Mouse (Mus musculus) neural tube, embryonic 14.5 days (tissue): ENCODE results near the gene Lrrc66. TPM values are rescaled to one million over a fixed set of nuclear protein-coding genes. Genes with fewer than 3 reads are reported as not detected.

Source experiments
- ATAC-seq: fragments of 200-750 bp; cut with Nextera tagmentation; 2 replicates; pipeline ENCODE4 v1.8.0; 2017; ENCODE audit warnings: low read depth, mild to moderate bottlenecking, moderate TSS enrichment, moderate library complexity
- H3K27ac ChIP-seq: fragments of 300-500 bp; sonication (generic); 2 replicates; pipeline ENCODE4 v1.5.1; 2014; ENCODE audit warnings: low read depth, mild to moderate bottlenecking, control low read depth, low read length, moderate library complexity, mixed read lengths
- H3K27me3 ChIP-seq: fragments of 300-500 bp; sonication (generic); 2 replicates; pipeline ENCODE4 v1.6.1; 2014; ENCODE audit warnings: low read length; ENCODE audit not compliant: control insufficient read depth, insufficient read depth
- H3K36me3 ChIP-seq: fragments of 300-500 bp; sonication (generic); 2 replicates; pipeline ENCODE4 v1.6.1; 2014; ENCODE audit warnings: low read length, mixed read lengths; ENCODE audit not compliant: control insufficient read depth, insufficient read depth
- H3K4me1 ChIP-seq: fragments of 300-500 bp; sonication (generic); 2 replicates; pipeline ENCODE4 v1.6.1; 2014; ENCODE audit warnings: low read length; ENCODE audit not compliant: control insufficient read depth, insufficient read depth
- H3K4me2 ChIP-seq: fragments of 300-500 bp; sonication (generic); 2 replicates; pipeline ENCODE4 v1.6.1; 2014; ENCODE audit warnings: mild to moderate bottlenecking, low read depth, low read length, control low read depth
- H3K4me3 ChIP-seq: fragments of 300-500 bp; sonication (generic); 2 replicates; pipeline ENCODE4 v1.5.1; 2014; ENCODE audit warnings: low read depth, low read length, control low read depth, mixed read lengths
- H3K9ac ChIP-seq: fragments of 300-500 bp; sonication (generic); replicated peaks from 2 replicates; pipeline ENCODE4 v1.6.1; 2014; ENCODE audit warnings: low read depth, mild to moderate bottlenecking, control low read depth, low read length, mixed read lengths
- H3K9me3 ChIP-seq: fragments of 300-500 bp; sonication (generic); 2 replicates; pipeline ENCODE4 v1.6.1; 2016; ENCODE audit warnings: low read length; ENCODE audit not compliant: control insufficient read depth
- WGBS: fragments of 180-500 bp; shearing (Covaris S2); extraction: QIAGEN DNeasy Blood & Tissue Kit; methylation state at CpG from one replicate; pipeline ENCODE4 v1.1.7; 2014; 5-methylcytosine and 5-hydroxymethylcytosine counted together
- polyA plus RNA-seq: library from polyadenylated mRNA; unstranded; fragments of >200 nt; fragmentation: Nextera tagmentation; extraction: Ambion mirVana; gene quantifications from 2 replicates; pipeline ENCODE4 v1.2.1, GENCODE M21; 2014

Gene Lrrc66
- polyA plus RNA-seq, 1 experiment from 2014 or later = not detected

DNA sequence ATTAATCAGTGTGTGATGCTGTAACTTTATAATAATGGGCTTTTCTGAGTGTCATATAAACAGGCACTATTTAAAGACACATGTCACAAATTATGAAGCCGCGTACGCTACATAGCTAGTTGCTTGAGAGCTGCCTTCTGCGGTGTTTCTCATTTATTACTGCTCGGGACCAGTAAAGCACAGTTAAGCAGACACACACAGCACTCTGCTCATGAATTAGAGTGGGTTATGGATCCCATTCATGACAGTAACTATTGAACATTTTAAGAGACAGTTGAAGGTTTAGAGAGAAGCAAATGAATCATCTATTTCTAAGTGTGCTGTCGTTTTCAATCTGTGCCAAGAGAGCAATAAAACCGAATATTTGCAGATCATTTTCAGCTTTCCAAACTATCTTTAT is 5.5 kb downstream of the Lrrc66 start:
- Histone ChIP-seq H3K4me2 (no peak overlapping the region), H3K27me3 (no peaks in the 10 kb centered on the region), H3K27ac (no peak overlapping the region), H3K4me1 (no peaks in the 10 kb centered on the region), H3K9me3 (no peaks in the 10 kb centered on the region), H3K9ac (no peak overlapping the region), H3K36me3 (no peaks in the 10 kb centered on the region), H3K4me3 (no peak overlapping the region)
- WGBS = 60% methylated on average over 7 of the region's 7 CpGs
- peak; percentile 56; the same call in 1 of the 2 replicates for ATAC-seq

DNA sequence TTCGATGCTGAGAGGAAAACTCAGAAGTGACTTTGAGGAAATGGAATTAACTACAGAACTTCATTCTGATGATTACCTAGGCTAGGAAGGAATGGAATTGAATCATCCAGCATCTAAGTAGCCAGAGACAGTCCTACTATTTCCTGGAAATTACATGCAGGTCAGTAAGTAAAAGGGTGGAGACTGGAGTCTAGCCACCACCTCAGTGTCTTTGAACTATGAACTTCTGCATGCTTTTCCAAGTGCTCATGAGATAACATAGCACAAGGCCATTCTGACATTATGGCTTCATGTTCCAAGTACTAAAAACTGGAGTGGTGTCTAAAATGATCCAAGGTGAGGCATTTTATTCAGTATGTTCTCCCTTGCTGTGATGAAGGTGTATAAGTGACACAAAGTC is 6.8 kb downstream of the Lrrc66 start:
- 87% methylated on average over 1 of the region's 1 CpGs for WGBS
- Histone ChIP-seq H3K27me3 (no peaks in the 10 kb centered on the region), H3K4me2 (no peak overlapping the region), H3K9ac (no peak overlapping the region), H3K27ac (no peak overlapping the region), H3K4me1 (no peaks in the 10 kb centered on the region), H3K4me3 (no peak overlapping the region), H3K9me3 (no peaks in the 10 kb centered on the region), H3K36me3 (no peaks in the 10 kb centered on the region)
- no peak for ATAC-seq

DNA sequence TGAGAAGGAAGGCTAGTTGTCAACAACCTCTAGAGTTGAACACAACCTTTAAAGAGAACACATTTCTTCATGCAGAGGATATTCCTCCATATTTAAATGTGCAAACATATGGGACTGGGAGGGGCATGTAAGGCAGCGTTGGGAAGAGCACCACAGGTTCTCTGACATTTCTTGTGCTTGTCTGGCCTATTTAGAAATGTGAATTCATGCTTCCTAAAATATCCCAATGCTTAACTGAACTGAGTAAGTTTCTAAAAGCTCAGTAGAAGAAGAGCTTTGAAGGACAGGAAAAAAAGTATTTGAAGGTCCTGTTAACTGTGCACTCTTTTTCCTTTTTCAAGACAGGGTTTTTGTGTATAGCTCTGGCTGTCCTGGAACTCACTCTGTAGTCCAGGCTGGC is 13.4 kb downstream of the Lrrc66 start:
- no peaks in the 10 kb centered on the region for H3K4me1 ChIP-seq
- no peak for ATAC-seq
- WGBS = 84% methylated on average over 1 of the region's 1 CpGs
- H3K4me2 ChIP-seq = no peak overlapping the region
- H3K27me3 ChIP-seq = no peaks in the 10 kb centered on the region
- H3K36me3 ChIP-seq = no peaks in the 10 kb centered on the region
- no peak overlapping the region for H3K27ac ChIP-seq
- H3K9ac ChIP-seq = no peak overlapping the region
- H3K4me3 ChIP-seq = no peak overlapping the region
- no peaks in the 10 kb centered on the region for H3K9me3 ChIP-seq

DNA sequence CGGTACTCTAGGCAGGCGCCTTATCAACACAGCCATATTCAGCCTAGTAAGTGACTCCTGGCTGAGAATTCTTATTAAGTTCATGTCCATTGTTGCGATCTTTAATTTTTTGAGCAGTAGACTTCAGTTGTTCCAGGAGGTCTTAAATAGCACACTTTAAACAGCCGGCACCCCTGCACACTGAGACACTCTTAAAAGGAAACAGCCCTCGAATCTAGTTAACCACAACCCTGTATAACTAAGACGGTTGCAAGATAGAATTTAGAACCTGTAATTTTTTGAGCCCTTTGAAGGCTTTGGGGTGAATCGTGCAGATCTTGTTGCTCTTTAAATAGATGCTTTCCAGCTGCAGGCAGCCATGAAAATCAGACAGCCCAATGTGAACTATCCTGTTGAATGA is 17.1 kb downstream of the Lrrc66 start:
- WGBS = 85% methylated on average over 7 of the region's 7 CpGs
- H3K9me3 ChIP-seq = no peaks in the 10 kb centered on the region
- H3K4me2 ChIP-seq = no peak overlapping the region
- H3K9ac ChIP-seq = no peak overlapping the region
- H3K36me3 ChIP-seq = no peaks in the 10 kb centered on the region
- no peak overlapping the region for H3K4me3 ChIP-seq
- H3K27me3 ChIP-seq = no peaks in the 10 kb centered on the region
- no peak for ATAC-seq
- no peak overlapping the region for H3K27ac ChIP-seq
- H3K4me1 ChIP-seq = no peaks in the 10 kb centered on the region

DNA sequence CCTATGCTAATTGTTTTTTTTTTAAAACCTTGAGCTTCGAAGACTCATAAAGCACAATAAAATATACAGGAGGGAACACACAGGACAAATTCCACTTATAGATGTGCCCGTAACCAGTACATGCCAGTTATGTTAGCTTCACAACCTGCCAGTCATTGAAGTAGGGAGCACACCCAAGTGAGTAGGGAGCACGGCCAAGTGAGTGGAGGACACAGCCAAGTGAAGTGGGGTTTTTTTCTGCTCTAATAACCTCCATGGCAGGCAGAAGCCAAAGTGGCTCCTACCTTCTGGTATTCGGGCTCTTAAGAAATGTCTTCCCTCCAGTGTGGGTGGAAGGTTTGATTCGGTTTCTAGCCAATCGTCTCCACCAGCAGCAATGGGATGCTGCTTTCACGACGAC is 19.0 kb downstream of the Lrrc66 start:
- H3K27me3 ChIP-seq = no peaks in the 10 kb centered on the region
- no peak overlapping the region for H3K4me2 ChIP-seq
- WGBS = 90% methylated on average over 8 of the region's 8 CpGs
- ATAC-seq = no peak
- H3K9me3 ChIP-seq = no peaks in the 10 kb centered on the region
- no peak overlapping the region for H3K4me3 ChIP-seq
- no peak overlapping the region for H3K27ac ChIP-seq
- H3K9ac ChIP-seq = no peak overlapping the region
- H3K36me3 ChIP-seq = no peaks in the 10 kb centered on the region
- no peaks in the 10 kb centered on the region for H3K4me1 ChIP-seq

DNA sequence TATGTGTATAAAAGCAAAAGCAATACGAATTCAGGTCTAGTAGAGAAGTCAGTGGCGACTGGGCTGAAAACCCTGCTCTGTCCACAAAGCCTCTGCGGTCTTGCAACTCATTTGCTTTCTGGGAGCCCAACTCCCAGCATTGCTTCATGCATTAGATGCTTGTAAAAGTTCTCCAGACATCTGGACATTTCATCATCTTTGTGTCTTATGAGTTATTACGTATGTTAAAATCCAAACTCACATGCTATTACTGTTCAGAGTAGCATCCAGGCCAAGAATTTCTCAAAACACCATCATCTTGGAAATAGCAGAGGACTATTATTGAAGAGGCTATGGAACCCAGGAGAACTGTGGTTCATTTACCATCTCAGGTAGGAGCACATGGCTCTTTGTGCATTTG is 21.3 kb downstream of the Lrrc66 start:
- WGBS = 95% methylated on average over 4 of the region's 4 CpGs
- Histone ChIP-seq H3K4me2 (no peak overlapping the region), H3K9ac (no peak overlapping the region), H3K4me1 (no peaks in the 10 kb centered on the region), H3K27me3 (no peaks in the 10 kb centered on the region), H3K4me3 (no peak overlapping the region), H3K27ac (no peak overlapping the region), H3K9me3 (no peaks in the 10 kb centered on the region), H3K36me3 (no peaks in the 10 kb centered on the region)
- no peak for ATAC-seq

DNA sequence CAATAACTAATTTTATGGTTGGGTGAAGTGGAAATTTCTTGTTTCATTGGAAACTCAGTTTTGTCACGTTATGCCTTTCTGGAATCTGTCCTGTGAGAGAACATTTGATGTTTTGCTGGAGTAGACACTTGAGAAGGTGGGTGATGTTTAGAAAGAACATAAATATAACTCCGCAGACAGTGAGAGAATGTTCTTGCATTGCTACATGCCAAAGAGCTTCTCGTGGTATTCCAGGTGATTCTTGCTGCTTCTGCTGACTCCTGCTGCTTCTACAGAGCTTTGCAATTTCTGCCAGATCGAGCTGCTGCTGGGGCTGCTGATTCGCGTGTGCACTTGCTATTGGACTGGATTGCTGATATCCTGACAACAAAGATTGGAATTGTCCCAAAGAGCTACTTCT is 27.4 kb downstream of the Lrrc66 start:
- no peak for ATAC-seq
- H3K4me1 ChIP-seq = no peaks in the 10 kb centered on the region
- H3K27ac ChIP-seq = no peak overlapping the region
- no peak overlapping the region for H3K9ac ChIP-seq
- no peaks in the 10 kb centered on the region for H3K27me3 ChIP-seq
- H3K4me2 ChIP-seq = no peak overlapping the region
- no peaks in the 10 kb centered on the region for H3K36me3 ChIP-seq
- H3K4me3 ChIP-seq = no peak overlapping the region
- 91% methylated on average over 6 of the region's 6 CpGs for WGBS
- H3K9me3 ChIP-seq = no peaks in the 10 kb centered on the region

DNA sequence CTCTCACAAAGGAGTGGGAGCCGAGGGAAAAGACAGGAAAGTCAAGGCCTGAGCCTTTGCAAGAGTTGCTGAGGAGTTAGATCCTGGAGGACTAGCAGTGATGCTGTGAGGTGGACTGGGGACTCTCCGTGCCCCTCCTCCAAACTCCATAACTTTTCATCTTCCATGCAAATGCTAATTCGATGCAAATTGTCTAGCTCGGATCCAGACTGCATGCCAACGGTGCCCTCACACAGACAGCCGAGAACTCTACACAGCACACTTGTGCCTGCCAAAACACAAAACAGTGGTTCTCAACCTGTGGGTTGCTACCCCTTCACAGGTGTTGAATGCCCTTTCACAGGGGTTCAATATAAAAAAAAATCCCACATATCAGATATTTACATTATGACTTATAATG is 27.8 kb downstream of the Lrrc66 start:
- Histone ChIP-seq H3K36me3 (no peaks in the 10 kb centered on the region), H3K4me3 (no peak overlapping the region), H3K4me2 (no peak overlapping the region), H3K9ac (no peak overlapping the region), H3K4me1 (0 out of 2 replicates have a peak, but pooled peaks cover under 1% of the 10 kb centered on the region), H3K27me3 (no peaks in the 10 kb centered on the region), H3K9me3 (no peaks in the 10 kb centered on the region), H3K27ac (no peak overlapping the region)
- ATAC-seq = no peak
- 80% methylated on average over 6 of the region's 6 CpGs for WGBS

DNA sequence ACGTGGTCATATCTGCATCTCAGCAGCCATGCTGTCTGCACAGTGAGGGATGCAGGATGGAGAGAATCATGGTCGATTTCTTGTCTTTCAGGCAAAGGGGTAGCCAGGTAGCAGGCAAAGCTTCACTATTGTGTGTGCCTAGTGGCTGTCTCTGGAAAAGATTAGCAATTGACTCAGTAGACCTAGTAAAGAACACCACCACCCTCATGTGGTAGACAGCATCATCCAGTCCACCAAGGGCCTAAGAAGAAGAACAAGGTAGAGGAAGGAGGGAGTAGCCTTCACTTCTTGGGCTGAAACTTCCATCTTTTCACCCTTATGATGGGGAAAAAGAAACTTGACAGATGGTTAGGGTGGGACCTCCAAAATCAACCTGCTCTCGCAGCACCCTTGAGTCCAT is 29.5 kb downstream of the Lrrc66 start:
- Histone ChIP-seq H3K9me3 (no peaks in the 10 kb centered on the region), H3K4me3 (no peak overlapping the region), H3K4me2 (no peak overlapping the region), H3K27ac (no peak overlapping the region), H3K4me1 (0 out of 2 replicates have a peak, but pooled peaks cover 6% of the 10 kb centered on the region), H3K9ac (no peak overlapping the region), H3K36me3 (no peaks in the 10 kb centered on the region), H3K27me3 (no peaks in the 10 kb centered on the region)
- no peak for ATAC-seq
- WGBS = 83% methylated on average over 3 of the region's 3 CpGs

DNA sequence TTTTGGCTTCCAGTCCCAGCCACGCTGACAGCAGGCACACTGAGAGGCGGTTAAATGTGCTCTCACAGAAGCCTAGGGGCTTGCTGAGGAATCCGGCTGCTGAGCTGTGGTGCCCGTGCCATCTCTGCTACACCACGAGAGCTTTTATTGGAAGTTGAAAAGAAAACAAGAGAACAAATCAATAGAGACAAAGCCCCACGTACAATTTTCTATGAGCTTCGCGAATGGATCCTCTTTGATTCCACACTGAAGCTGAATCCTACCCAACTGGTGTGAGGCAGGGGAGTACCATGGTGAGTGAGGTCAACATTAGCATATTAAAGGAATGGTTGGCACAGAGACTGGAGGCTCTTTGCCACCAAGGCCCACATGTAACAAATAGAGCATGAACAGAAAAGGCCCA is 31.0 kb downstream of the Lrrc66 start:
- Histone ChIP-seq H3K4me2 (no peak overlapping the region), H3K9ac (no peak overlapping the region), H3K9me3 (no peaks in the 10 kb centered on the region), H3K4me3 (no peak overlapping the region), H3K27me3 (no peaks in the 10 kb centered on the region), H3K27ac (no peak overlapping the region), H3K36me3 (no peaks in the 10 kb centered on the region), H3K4me1 (0 out of 2 replicates have a peak, but pooled peaks cover 6% of the 10 kb centered on the region)
- 32% methylated on average over 8 of the region's 8 CpGs for WGBS
- peak; percentile 42; the same call in 1 of the 2 replicates for ATAC-seq
